Mouse (Mus musculus) cerebellum, adult (tissue): ENCODE data around the gene Taok3.

Experiments used
- ATAC-seq: cut with Nextera tagmentation; 2 replicates; pipeline ENCODE4 v1.9.2; 2017; ENCODE audit warnings: mild to moderate bottlenecking, moderate library complexity, mixed read lengths; ENCODE audit not compliant: insufficient number of reproducible peaks, low FRiP score, low TSS enrichment

Taok3 gene

DNA sequence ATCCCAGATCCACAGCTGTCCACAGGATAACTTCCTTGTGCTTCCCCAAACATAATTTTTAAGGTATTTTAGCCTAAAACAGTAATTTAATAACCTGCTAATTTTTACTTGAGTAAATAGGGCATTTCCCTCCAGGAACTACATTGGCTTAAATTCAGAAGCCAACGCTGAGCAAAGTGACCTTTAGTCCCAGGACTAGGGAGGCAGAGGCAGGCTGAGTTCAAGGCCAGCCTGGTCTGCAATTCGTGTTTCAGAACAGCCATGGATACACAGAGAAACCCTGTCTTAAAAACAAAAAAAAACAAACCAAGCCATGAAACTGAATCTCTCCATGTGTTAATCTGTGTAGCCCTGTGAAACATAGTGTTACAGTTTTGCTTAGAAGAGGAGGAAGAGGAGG, 3.3 kb upstream of the Taok3 start:
- ATAC-seq = no peak

DNA sequence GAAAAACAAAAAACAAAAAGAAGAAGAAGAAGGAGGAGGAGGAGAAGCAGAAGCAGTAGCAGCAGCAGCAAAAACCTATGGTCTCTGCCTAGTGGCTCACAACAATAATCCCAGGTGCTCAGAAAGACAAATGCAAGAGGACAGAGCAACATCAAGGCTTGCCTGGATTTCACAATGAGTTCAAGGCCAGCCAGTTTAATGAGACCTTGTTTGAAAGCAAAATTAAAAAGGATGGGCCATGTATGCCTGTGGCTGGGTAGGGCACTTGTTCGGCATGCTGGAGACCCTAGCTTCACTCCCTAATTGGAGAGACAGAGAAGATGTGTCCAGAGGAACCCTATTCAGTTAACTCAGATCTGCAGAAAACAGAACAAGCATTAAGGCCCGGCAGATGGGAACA, 2.7 kb upstream of the Taok3 start:
- ATAC-seq = no peak

DNA sequence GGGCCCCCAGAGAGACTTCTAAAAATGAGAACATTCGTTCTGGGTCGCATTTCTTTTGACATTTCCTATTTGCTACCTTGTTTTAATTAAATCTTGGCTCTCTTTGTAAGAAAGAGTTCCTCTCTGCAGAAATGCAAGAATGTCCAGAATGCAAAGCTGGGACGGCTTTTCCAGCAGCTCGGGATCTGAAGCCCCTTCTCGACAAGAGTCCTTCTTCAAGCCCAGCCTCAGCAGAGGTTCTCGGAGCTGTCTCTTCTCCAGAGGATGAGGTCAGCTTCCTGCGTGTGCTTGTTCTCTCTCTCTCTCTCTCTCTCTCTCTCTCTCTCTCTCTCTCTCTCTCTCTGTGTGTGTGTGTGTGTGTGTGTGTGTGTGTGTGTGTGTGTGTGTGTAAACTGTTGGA, 2.2 kb upstream of the Taok3 start:
- no peak for ATAC-seq

DNA sequence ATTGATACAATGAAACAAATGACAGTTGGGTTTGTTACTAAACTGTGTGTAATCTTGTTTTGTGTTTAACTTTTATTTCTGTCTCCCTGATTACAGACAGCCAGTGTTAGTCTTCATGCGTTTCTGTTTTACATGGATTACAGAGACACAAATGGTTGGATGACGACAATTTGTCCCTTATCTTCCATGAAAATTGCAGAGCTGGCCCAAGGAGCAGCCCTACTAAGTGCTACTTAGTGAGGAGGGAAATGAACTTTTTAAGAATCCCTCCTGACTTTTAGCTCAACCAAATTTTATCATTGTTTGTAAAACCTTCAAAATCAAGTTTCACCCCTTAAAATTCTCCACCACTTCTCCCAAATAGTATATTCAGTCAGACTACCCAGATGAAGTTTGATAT, 1.7 kb upstream of the Taok3 start:
- ATAC-seq = no peak

DNA sequence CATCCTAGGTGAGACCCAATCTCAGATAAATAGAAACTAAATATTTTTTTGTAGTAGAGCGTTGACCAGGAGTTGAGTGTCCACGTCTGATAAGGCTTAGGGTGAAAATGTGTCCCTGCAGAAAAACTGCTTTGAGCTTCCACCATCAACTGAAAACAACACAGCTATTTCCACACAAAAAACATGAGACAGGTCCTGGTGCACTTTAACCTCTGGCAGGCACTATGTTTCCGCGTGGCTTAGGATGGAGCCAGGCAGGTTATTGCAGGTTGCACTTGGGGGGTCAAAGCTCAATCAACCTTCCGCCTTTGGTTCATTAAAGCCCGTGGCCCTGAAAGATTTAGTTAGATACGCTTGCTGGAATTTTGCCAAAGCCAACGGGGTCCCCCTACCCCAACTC, 1.1 kb upstream of the Taok3 start:
- no peak for ATAC-seq

DNA sequence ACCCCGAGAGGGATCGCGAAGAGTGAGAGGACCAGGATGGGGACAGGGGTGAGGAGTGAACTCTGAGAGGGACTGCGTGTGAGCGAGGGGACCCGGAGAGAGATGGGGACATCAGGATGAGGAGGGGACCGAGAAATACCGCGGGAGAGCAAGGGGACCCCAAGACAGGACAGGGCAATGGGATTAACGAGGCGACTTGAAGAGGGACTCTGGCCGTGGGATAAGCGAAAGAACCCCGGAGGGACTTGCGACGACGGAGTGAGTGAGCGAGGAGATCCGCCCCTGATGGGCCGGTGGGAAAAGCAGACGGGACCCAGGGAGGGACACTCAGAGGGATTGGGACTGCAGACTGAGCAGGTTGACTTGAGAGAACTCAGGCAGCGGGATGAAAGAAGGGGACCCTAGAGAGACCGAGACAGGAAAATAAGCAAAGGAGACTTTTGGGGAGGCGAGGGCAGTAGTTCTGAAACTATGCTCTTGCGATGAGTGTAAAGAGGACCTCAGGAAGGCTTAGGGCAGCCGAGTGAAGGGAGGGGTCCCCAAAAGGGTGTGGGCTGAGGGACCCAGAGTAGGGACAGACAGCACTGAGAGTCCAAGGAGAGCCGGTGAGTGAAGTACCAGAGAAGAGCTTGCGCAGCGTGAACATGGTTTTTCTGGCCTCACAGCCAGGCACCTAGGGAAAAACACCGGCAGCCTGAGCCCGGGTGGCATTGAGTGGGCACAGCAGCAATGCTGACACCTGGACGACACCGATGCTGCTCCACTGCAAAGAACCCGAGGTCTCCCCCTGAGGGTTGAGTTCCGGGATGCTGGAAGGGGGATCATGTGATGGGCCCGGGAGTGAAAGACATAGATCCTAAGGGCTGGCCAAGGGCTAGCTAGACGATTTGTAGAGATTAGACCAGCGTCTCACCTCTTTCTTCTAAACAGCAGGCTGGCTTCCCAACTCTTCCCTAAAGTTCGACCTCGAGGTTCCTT, 849 bp downstream of the Taok3 start:
- ATAC-seq = no peak

DNA sequence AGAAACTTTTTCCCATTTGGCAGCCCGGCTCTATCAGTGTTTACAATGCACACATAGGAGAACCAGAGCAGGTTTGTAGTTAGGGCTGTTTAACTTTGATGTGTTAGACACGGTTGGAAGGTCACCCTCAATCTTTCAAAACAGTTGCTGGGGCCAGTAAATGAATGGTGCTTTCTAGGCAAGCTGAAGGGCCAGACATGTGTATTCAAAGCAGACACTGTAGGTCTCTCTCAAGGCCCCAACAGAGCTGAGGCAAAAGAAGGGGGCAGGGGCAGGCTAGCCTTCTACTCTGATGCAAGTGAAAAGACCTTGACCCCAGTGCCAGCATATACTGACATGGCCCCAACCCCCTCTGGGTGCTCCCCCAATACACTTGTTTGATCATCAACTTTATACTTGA, 1.7 kb downstream of the Taok3 start:
- no peak for ATAC-seq

DNA sequence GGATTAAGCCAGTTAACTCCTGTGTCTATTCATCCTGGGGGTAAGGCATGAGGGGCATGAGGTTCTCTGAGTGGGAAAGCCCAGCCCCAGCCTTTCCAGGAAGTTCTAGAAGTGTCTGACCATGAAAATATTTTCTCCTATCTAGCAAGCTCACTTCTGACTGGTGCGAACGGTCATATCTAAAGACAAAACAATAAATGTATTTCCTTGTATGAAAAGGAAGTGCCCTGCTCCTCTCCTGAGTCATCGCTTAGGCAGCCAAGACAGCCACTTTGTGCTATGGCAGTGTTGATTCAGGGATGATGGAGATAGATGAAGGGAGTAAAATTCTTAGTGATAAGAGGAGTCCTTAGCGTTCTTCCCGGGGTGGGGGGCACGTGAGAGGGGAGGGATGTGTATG, 3.2 kb downstream of the Taok3 start:
- no peak for ATAC-seq

DNA sequence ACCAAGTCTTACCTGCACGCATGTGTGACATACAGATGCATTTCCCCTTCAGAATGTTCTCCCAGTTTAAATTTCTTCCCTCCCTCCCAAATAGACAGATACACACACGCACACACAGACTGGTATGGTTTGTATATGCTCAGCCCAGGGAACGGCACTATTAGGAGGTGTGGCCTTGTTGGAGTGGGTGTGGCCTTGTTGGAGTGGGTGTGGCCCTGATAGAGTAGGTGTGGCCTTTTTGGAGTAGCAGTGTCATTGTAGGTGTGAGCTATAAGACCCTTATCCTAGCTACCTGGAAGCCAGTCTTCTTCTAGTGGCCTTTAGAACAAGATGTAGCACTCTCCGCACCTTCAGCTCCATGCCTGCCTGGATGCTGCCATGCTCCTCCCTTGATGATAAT, 3.9 kb downstream of the Taok3 start:
- ATAC-seq = no peak

DNA sequence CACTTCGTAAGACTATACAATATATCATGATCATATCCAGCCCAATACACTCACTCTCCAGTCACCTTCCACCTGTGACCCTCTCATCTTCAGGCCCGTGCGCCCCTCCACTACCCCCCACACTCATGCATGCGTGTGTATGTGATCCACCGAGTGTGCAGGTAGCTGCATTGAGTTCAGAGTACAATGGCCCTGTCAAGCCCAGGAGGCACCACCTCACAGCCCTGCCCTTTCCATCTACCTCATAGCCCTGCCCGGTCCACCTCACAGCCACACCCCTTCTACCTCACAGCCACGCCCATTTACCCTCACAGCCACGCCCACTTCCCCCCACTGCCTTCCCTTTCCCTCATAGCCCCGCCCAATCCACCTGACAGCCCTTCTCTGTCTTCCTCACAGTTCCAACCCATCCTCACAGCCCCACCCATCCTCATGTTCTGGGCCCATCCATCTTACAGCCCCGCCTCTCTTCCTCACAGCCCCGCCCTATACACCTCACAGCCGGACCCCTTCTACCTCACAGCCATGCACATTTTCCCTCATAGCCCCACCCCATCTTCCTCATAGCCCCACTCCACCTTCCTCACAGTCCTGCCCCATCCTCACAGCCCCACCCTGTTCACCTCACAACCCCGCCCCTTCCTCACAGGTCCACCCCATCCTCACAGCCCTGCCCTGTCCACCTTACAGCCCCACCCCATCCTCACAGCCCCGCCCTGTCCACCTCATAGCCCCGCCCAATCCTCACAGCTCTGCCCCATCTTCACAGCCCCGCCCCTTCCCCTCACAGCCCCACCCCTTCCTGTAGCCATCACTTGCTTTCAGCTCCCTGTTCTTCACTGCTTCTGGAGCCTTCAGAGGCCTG, 5.8 kb downstream of the Taok3 start:
- ATAC-seq = no peak

DNA sequence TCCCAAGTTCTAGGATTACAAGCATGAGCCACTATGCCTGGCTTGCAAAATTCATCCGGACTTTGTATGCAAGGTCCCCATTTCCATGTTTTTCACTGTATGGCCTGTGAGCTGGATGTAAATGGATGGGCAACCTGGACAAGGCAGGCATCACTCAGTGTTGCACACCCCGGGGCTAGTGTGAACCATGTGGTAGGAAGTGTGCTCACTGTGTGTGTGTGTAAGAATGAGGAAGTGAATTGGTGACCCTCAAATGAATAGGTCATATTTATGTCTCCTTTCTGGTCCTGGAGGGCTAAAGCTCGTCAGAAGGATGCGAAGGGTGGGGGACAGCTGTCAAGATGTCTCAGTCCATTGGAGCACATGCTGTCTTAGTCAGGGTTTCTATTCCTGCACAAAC, 7.1 kb downstream of the Taok3 start:
- ATAC-seq = no peak

DNA sequence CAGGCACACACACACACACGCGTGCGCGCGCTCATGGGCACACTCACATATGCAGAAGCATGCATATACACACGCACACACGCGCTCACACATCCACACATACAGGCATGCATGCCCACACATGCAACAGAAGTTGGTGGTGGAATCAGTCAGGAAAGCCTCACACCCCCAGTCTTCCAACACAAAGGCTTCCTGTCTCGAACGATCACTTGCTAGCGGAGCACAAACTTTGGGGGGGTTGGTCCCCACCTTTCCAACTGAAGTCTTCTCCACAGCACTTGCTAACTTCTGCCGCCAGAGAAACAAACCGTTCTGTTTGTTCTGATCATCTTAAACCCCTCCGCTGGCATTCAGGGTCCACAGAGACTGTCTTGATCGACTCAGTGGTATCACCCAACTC, 10.8 kb downstream of the Taok3 start:
- ATAC-seq = no peak

DNA sequence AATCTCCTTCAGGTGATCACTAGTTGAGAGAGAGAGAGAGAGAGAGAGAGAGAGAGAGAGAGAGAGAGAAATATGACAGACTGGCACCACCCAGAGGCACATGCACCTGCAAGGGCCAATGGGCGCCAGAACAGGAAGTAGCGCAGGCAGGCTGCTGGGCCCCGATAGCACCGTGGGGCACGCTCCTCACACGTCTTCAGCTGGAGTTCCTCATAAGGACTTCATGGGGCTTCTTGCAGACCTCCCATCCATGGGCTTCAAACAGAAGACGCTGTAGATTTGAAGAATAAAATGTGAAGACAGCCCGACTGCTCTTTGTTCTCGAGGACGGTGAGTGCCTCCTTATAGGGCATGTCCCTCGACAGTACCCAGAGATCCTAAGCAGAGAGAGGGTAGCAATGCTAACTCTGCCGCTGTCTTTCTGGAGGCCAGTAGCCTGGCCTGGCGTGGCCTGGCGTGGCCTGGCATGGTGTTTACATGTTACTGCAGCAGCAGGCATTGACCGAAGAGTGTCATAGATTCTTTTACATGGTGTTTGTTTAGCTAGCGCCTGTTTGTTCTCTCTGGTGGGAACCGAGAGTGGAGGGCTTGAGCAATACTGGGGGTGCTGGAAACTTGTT, 13.6 kb downstream of the Taok3 start:
- ATAC-seq = no peak

DNA sequence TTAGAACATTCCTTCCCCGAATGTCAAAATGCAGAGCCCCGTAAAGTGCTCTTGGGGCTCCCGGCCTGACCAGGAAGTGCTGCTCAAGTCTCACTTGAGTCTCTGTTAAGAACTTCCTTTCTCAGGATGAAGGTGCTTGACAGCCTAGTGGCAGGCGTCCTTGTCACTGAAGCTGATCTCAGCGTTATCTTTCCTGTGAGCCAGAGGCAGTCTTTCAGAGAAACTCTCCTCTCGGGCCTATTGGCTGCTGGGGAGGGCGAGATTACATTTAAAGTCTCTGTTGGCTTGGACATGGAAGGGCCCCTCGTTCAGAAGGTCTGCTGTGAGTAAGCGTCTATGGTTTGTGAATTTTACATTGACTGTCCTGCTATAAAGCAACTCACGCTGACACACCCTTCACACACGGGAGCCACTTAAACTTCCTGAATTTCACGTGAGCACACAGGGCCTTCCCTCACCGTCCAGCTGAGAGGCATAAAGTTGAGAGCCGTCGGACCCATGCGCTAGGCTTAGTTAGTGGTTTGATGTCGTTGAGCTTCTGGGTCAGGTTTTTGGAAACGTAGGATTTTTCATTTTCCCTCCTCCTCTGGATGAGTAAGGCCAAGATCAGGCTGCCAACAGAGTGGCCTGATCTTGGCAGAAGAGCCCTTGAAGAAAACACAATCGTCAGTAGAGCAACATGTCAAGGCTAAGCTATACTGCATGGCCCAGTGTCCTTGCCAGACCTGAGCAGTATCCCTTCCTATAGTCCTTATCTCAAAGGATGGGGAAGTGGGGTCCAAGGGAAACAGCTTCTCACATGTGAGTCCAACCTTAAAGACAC, 14.3 kb downstream of the Taok3 start:
- ATAC-seq = no peak

DNA sequence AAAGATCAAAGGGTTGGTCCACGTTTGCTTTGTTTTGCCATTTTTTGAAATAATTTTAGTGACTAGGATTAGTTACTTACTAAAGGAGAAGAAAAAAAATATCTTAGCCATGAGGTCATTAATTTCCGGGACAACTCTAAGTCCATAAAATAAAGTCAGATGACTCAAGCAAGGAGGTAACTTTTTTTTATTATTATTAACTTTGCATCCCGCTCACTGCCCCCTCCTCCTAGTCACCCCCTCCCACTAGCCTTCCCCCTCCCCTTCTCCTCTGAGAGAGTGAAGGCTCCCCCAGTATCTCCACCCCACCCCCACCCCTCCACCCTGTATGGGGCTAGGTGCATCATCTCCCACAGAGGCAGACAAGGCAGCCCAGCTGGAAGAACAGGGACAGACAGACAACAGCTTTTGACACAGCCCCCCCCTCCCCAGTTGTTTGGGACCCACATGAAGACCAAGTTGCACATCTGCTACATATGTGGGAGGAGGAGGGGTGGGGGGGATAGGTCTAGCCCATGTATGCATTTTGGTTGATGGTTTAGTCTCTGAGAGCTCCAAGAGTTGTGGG, 15.0 kb downstream of the Taok3 start:
- no peak for ATAC-seq

DNA sequence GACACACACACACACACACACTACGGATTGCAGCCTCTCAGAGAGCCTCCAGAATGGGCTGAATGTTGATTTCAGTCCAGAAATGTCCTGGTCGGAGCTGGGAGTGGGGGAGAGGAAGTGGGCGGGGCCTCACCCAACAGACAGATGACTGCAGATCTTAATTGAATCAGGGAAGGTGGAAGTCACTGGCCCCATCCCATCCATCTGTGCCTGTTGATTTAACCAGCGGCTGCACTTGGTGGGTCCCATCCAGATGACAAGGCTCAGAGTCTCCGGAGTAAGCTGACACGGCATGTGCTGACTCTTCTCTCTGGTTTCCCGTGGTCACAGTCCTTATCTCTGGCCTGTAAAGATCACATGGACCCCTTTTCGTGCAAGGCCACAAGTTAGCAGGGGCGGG, 15.9 kb downstream of the Taok3 start:
- ATAC-seq = no peak

DNA sequence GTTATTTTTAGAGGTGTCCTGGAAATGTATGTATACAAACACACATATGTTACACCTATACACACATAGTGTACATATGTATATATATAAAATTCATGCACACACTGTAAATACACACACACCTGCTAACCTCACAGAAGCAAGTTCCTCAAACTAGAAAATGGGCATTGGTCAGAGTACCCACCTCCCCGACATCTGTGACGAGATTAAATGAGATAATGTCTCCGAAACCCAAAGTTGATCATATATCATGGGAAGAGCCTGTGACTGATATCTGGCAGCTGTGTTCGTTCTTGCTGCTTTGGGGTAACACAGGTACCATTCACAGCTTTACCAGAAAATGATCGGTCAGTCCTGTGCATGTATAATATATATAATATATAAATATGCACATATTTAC, 16.6 kb downstream of the Taok3 start:
- ATAC-seq = no peak

DNA sequence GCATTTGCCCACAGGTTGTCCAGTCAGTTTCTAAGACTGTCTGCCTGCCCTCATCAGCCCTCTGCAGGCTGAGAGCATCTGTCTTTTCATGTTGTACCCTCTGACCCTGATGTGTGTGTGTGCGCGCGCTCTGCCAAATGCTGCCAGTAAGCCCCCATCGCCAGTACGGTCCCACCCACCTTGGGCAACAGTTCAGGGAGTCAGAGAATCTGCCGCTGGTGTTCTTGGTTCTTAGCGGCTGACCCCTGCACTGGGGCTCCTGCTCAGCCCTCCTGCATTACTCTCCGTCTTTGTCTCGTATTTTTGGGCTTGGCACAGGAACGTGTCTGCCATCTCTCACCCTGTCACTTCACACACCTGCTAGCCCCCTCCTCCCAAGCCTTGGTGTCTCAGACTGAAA, 17.1 kb downstream of the Taok3 start:
- ATAC-seq = no peak

DNA sequence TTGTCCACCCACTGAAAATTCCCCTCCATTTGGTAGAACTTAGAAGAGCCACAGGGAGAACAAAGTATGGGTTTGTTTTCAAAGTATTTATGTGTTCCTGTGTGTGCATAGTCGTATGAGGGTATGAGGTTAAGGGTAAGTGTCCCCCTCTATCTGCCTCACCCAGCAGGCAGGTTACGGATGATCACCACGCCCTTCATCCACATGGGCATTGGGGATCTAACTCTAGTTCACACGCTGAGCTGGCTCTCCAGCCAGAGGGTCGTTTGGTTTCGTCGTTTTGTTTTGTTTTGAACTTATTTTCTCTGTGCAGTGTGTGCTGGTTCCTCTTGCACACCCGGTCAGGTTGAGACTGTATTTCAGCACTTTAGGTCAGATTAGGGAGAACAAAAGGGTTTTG, 17.7 kb downstream of the Taok3 start:
- no peak for ATAC-seq
